Mouse (Mus musculus) R1 (cell line): ENCODE results near the gene Dexi.

Experiments
- DNase-seq: peaks from one replicate; pipeline ENCODE4 v3.0.0-alpha.2; 2018; ENCODE audit warnings: low read depth, low spot score

Gene Dexi

GRCm38 (mm10) chr16:10542698-10543365 lies at the start of gene Dexi:
Dexi (minus strand) TSS chr16:10543054.
- DNase-seq, result peak; percentile 99

- no peak for DNase-seq
These were observed 43.7 kb upstream of the Dexi start for GRCm38 (mm10) chr16:10586546-10586945.

GRCm38 (mm10) chr16:10585165-10585564 lies 42.3 kb upstream of the Dexi start:
- no peak for DNase-seq

GRCm38 (mm10) chr16:10581234-10581898 lies 38.5 kb upstream of the Dexi start:
- no peak for DNase-seq

GRCm38 (mm10) chr16:10578376-10578775 lies 35.5 kb upstream of the Dexi start:
- no peak for DNase-seq

GRCm38 (mm10) chr16:10577548-10577947 lies 34.7 kb upstream of the Dexi start:
- DNase-seq, result no peak

- no peak for DNase-seq
These were observed 33.1 kb upstream of the Dexi start for GRCm38 (mm10) chr16:10575915-10576314.

GRCm38 (mm10) chr16:10574936-10575335 lies 32.1 kb upstream of the Dexi start:
- no peak for DNase-seq

- DNase-seq, result peak; percentile 16
These were observed 29.0 kb upstream of the Dexi start for GRCm38 (mm10) chr16:10571820-10572219.

- DNase-seq, result no peak
These were observed 27.9 kb upstream of the Dexi start for GRCm38 (mm10) chr16:10570708-10571107.

GRCm38 (mm10) chr16:10569809-10570395 lies 27.0 kb upstream of the Dexi start:
- no peak for DNase-seq

- DNase-seq, result no peak
These were observed 24.3 kb upstream of the Dexi start for GRCm38 (mm10) chr16:10567153-10567552.

- DNase-seq, result peak; percentile 69
These were observed 22.5 kb upstream of the Dexi start for GRCm38 (mm10) chr16:10565278-10565885.

- DNase-seq, result no peak
These were observed 17.1 kb upstream of the Dexi start for GRCm38 (mm10) chr16:10559991-10560390.

- no peak for DNase-seq
These were observed 11.0 kb upstream of the Dexi start for GRCm38 (mm10) chr16:10553858-10554257.

GRCm38 (mm10) chr16:10551592-10551991 lies 8.7 kb upstream of the Dexi start:
- DNase-seq, result no peak

GRCm38 (mm10) chr16:10549600-10549999 lies 6.7 kb upstream of the Dexi start:
- DNase-seq, result no peak

GRCm38 (mm10) chr16:10548938-10549337 lies 6.1 kb upstream of the Dexi start:
- no peak for DNase-seq

- no peak for DNase-seq
These were observed 4.0 kb upstream of the Dexi start for GRCm38 (mm10) chr16:10546865-10547264.

- DNase-seq, result peak; percentile 98
These were observed 2.3 kb upstream of the Dexi start, which contains the start of gene Clec16a for GRCm38 (mm10) chr16:10544995-10545622. Clec16a (plus strand) TSS chr16:10545339.

- DNase-seq, result no peak
These were observed 588 bp downstream of the Dexi start for GRCm38 (mm10) chr16:10542266-10542665.

- no peak for DNase-seq
These were observed 1.3 kb downstream of the Dexi start for GRCm38 (mm10) chr16:10541598-10541930.
